Mouse (Mus musculus) kidney, adult 2 months (tissue): ENCODE measurements around the gene Sema4d.

Experiments used
- CTCF ChIP-seq: fragments of 200-500 bp; conservative IDR thresholded peaks from 2 replicates; pipeline ENCODE4 v1.5.1; 2011; ENCODE audit warnings: low read depth, mild to moderate bottlenecking, control low read depth, low read length, moderate library complexity, mixed read lengths; ENCODE audit not compliant: insufficient read depth, insufficient read length
- POLR2A ChIP-seq: fragments of 200-500 bp; IDR thresholded peaks from one replicate; pipeline ENCODE4 v1.6.1; 2011; ENCODE audit warnings: low read depth, low read length, control low read depth

DNA sequence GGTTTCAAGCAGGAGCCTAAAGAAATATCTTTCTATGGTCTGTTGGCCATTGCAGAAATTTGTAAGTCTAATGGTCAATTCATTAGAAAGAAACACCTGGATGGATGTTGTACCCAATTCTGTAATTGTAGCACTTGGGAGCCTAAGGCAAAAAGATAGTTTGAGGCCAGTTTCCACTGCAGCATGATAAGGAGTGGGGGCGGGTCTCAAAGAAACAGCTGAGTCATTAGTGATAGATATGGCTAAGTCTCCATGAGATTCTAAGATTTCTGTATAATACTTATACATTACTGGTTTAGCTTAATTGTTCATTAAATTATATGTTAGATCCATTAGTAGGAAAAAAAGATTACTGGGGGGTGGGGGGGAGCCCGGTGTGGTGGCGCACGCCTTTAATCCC is 145.3 kb downstream of the Sema4d start:
- TF ChIP-seq CTCF, result no peak
- TF ChIP-seq POLR2A, result no peak
